Mouse (Mus musculus) liver (tissue): Measurements from ENCODE around the gene Msmb.
"Not testable (repeated sequence)": the region's sequence is repeated elsewhere in the genome, so short reads cannot be mapped to it uniquely, and the experiment has no call there.

ENCODE experiments used
- DNase-seq: peaks from one replicate; pipeline ENCODE4 v3.0.0-alpha.2; 2020; ENCODE audit warnings: mixed read lengths

Gene Msmb

DNA sequence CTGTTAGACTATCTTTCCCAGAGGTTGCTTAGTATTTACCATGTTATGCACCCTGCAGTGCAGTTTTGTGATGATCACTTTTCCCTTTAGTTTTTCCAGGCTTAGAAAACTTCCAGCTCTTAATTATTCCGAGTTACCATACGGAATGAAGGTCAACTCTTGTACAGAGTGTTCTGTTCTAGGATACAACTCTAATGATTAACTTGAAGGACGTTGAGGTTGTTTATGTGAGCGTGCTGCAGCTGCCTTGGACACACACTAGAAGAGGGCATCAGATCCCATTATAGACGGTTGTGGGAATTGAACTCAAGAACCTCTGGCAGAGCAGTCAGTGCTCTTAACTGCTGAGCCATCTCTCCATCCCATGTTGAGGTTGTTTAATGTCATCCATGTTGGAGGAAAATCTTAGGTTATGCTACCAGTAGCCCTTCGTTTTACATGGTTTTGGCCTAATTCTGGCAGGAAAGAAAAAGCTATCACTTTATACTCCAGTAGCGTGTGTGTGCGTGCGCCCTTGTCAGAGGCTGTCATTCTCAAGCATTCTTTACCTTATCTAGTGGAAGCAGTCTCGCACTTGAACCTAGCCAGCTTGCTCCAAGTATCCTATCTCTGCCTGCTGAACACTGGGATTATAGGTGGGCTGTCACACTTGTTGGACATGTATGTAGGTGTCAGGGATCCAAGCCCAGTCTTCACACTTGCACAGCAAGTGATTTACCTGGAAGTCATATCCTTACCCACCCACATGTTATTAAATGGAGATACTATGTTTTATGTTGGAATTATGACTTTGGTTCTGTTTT lies 37.8 kb downstream of the Msmb start:
- no peak for DNase-seq

DNA sequence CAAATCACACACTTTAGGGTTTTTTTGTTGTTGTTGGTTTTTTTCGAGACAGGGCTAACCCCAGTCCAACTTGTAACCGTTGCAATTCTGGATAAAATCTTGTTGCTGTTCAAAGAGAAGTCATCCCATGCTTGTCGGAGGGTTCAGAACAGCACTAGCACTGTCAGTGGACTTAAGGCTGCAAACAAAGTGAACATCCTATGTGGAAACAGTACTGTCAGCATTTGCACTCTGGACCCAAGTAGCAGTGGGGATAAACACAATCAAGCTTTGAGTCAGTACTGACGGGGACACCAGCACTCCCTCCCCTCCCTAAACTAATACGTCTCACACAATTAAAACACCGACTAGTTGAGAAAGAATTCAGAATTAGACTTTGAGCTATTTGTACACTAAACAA lies 39.0 kb downstream of the Msmb start:
- DNase-seq: no peak

DNA sequence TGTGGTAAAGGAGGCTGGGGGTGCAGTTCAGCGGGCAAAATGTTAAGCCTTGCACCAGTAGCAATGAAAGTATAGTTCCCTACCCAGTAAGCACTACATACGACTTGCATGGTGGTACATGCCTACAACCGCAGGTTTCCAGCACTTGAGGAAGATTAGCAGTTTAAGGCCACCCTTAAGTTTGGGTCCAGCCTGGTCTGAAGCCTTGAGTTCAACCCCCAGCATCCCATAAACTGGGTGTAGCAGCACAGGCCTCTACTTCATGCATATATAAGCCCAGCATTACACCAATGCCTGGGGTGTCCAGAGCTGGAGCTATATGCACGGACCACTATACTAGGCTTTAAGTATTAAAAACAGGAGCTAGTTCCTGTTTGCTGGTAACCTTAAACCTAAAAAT lies 42.0 kb downstream of the Msmb start:
- no peak for DNase-seq

DNA sequence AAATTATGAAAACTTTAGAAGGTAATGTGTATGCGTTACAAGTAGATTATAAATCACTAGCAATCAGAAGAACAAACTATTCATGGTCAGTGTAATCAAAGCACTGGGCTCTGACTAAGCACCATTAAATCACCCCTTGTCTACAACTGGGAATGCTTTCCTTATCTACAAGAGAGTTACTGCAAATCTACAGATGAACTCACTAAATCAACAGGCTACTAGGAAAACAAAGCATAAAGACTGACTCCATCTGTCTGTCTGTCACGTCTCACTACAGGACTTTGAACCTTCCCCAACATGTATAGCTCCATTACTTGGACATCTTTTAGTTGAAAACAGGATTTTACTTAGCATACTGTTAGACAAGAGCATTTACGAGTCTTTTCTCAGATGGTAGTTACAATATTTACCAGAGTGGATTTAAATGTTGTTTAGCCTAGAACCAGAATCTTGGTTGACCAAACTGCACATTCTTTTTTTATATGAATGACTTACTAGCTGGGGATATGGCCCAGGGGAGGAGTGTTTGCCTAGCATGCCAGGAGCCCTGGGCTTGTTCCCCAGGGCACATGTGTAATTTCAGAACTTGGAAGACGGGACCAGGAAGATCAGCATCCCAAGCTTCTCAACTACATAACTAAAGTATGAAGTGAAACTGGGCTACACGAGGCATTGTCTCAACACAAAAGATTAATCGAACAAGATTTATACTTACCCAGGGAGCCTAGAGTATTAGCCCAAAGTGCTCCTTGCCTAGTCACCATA lies 49.0 kb downstream of the Msmb start:
- DNase-seq: no peak

GRCm38 (mm10) chr14:32191926-32192325 lies 50.1 kb downstream of the Msmb start:
- no peak for DNase-seq

GRCm38 (mm10) chr14:32192437-32192836 lies 50.6 kb downstream of the Msmb start:
- peak; percentile 75 for DNase-seq

DNA sequence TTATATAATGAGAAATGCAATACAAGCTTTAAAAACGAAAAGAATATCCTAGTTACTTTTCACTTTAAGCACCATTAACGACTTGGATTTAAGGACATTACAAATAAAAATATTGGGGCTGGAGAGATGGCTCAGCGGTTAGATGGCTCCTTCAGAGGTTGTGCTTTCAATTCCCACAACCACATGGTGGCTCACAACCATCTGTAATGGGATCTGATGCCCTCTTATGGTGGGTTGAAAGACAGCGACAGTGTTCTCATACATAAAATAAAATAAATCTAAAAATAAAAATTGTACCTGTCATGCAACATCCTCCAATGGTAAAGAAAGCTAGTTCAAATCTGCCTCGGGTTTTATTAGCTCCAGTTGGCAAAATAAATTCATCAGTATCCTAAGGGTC lies 51.7 kb downstream of the Msmb start:
- not testable (repeated sequence) for DNase-seq

DNA sequence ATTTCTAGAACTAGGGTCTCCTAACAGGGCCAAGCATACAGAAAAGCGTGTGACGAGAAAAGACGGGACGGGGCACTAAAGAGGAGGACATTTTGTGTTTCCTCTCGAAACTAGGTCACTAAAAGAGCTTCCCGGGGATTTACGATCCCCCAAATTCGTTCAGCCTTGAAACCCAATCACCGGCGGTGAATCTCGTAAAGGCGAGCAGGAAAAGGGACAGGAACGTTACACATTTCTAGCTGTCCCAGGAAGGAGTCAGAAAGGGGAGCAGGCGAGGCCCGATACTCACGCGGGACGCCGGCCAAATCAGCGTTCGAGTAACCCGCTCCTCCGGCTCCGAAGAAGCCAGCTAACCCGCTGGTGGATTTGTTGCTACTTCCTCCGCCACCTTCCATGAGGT lies 59.5 kb downstream of the Msmb start:
- DNase-seq: peak; percentile 29

GRCm38 (mm10) chr14:32201791-32202451 lies 60.1 kb downstream of the Msmb start, which contains the start of the genes Timm23 and Parg:
Gene Timm23, minus strand, starts transcription at chr14:32201898.
Gene Parg, plus strand, starts transcription at chr14:32201949.
- DNase-seq: peak; percentile 89
